10 mouse cellular contexts compared by ENCODE assay signal in genomic region chr10:103027931-103028252, GRCm38 (mm10). TPM values are rescaled to one million over a fixed set of nuclear protein-coding genes. Genes with fewer than 3 reads are reported as not detected.
DNase-seq lines count a peak whose midpoint lies in the region; ATAC-seq and TF ChIP-seq lines count a peak whose summit lies in the region.
"Had no signal": no experiment of that assay in that cellular context is flagged by ENCODE, and none has a peak within 500 bp of the region (broad histone marks: within the 10 kb centered on the region; RNA-seq: fewer than 3 reads in every experiment).

No protein-coding gene starts in this region.

- no peak overlapping the region for H3K27ac ChIP-seq in cerebellum, adult 2 months (ENCODE audit: insufficient read depth, low read length)
- no peak overlapping the region for H3K27ac ChIP-seq in limb, embryonic 14.5 days (replicated peaks; ENCODE audit: low read depth, low read length)
- no peak overlapping the region for H3K27ac ChIP-seq in stomach, embryonic 16.5 days (ENCODE audit: low read length)

- TF ChIP-seq CTCF in cerebellum, adult 2 months (IDR thresholded peaks at IDR 0.05; ENCODE audit: borderline replicate concordance, insufficient read depth, low read depth, low read length): no peak

- no peak for TF ChIP-seq POLR2A in cerebellum, adult 2 months (IDR thresholded peaks at IDR 0.05; ENCODE audit: borderline replicate concordance, insufficient read depth, low read length)
- no peak for TF ChIP-seq POLR2A in limb, embryonic 14.5 days (IDR thresholded peaks at IDR 0.05; ENCODE audit: borderline replicate concordance, extremely low read depth, insufficient read depth, insufficient read length)

- H3K9ac ChIP-seq in limb, embryonic 14.5 days (ENCODE audit: low read depth, low read length, severe bottlenecking): peak overlapping the region; percentile 41; the same call in 1 of the 2 replicates
- no peak overlapping the region for H3K9ac ChIP-seq in stomach, embryonic 16.5 days (ENCODE audit: low read length)

- no peak overlapping the region for H3K4me3 ChIP-seq in cerebellum, adult 2 months (replicated peaks; ENCODE audit: insufficient read depth, low read depth, low read length)
- H3K4me3 ChIP-seq in limb, embryonic 14.5 days (replicated peaks; ENCODE audit: low read length): peak overlapping the region; percentile 40
- peak overlapping the region; percentile 38 for H3K4me3 ChIP-seq in stomach, embryonic 16.5 days (replicated peaks; ENCODE audit: low read length)

- no peaks in the 10 kb centered on the region for H3K9me3 ChIP-seq in limb, embryonic 14.5 days (ENCODE audit: control insufficient read depth, low read length)
- no peaks in the 10 kb centered on the region for H3K9me3 ChIP-seq in stomach, embryonic 16.5 days (replicated peaks; ENCODE audit: control insufficient read depth, low read length)

- H3K4me2 ChIP-seq in limb, embryonic 14.5 days (replicated peaks; ENCODE audit: low read depth, low read length, severe bottlenecking): peak overlapping the region; percentile 52
- peak overlapping the region; percentile 54 for H3K4me2 ChIP-seq in stomach, embryonic 16.5 days (ENCODE audit: low read depth, low read length)

- H3K27me3 ChIP-seq in cerebellum, adult 2 months (ENCODE audit: control insufficient read depth, insufficient read depth, low read length): peaks cover 19% of the 10 kb centered on the region; the same call in 1 of the 2 replicates
- H3K27me3 ChIP-seq in limb, embryonic 14.5 days (ENCODE audit: control insufficient read depth, insufficient read depth, low read length): peaks cover 76% of the 10 kb centered on the region
- H3K27me3 ChIP-seq in stomach, embryonic 16.5 days (ENCODE audit: control insufficient read depth, insufficient read depth, low read length): peaks cover 70% of the 10 kb centered on the region

- DNase-seq in cerebellum, postnatal 14 days: peak; percentile 16 to 41
- DNase-seq in cerebellum, adult 2 months: no peak
- peak; percentile 5 for DNase-seq in right cerebral cortex, postnatal 25 days
- no peak for DNase-seq in right cerebral cortex, postnatal 36 days (ENCODE audit: low spot score in 2 of 2)
- DNase-seq in limb, embryonic 14.5 days (ENCODE audit: low spot score): no peak
- DNase-seq in frontal cortex, postnatal 25 days (ENCODE audit: low spot score in 2 of 2): no peak
- no peak for DNase-seq in adrenal gland, adult 18-20 months (ENCODE audit: low spot score in 2 of 2)

- no peaks in the 10 kb centered on the region for H3K36me3 ChIP-seq in limb, embryonic 14.5 days (ENCODE audit: control insufficient read depth, insufficient read depth, low read length)
- H3K36me3 ChIP-seq in stomach, embryonic 16.5 days (ENCODE audit: control insufficient read depth, insufficient read depth, low read length): no peaks in the 10 kb centered on the region

- ATAC-seq in limb, embryonic 14.5 days (ENCODE audit: low FRiP score, low read depth): peak; percentile 6; the same call in 1 of the 2 replicates
- ATAC-seq in stomach, embryonic 16.5 days (ENCODE audit: insufficient read depth, low FRiP score): 0 out of 2 replicates have a peak, but pooled peaks have one; percentile 37

- no peaks in the 10 kb centered on the region for H3K4me1 ChIP-seq in cerebellum, adult 2 months (ENCODE audit: control insufficient read depth, insufficient read depth, low read length)
- H3K4me1 ChIP-seq in limb, embryonic 14.5 days (ENCODE audit: control insufficient read depth, insufficient read depth, low read length): peaks cover 13% of the 10 kb centered on the region; the same call in 1 of the 2 replicates
- H3K4me1 ChIP-seq in stomach, embryonic 16.5 days (ENCODE audit: control insufficient read depth, insufficient read depth, low read length): peaks cover 3% of the 10 kb centered on the region; the same call in 1 of the 2 replicates

- under 1% methylated on average over 15 of the region's 15 CpGs for WGBS in cerebellum, adult 2 months
- WGBS in limb, embryonic 14.5 days: under 1% methylated on average over 15 of the region's 15 CpGs
- WGBS in stomach, embryonic 16.5 days: under 1% methylated on average over 15 of the region's 15 CpGs

RNA-seq across cellular contexts. Expression of gene Alx1, which starts 2.1 kb away (rescaled TPM):
- polyA plus RNA-seq in cerebellum, adult 2 months (2012; rRNA removed): not detected in 2 replicates
- 1.5 and 1.8 TPM in 2 replicates for polyA plus RNA-seq in limb, embryonic 14.5 days (2012; rRNA removed)
- 3.9 and 4.0 TPM in 2 replicates for polyA plus RNA-seq in limb, embryonic 14.5 days (2014; fragmentation: Nextera tagmentation; extraction: Ambion mirVana)
- polyA plus RNA-seq in stomach, embryonic 16.5 days (2015; fragmentation: Nextera tagmentation; extraction: Ambion mirVana): 0.10 and 0.15 TPM in 2 replicates
- not detected for total RNA-seq in adrenal gland, adult 18-20 months (2021)
- total RNA-seq: adrenal gland, postnatal 14 days; heart, adult 18-20 months had no signal

Comparison
In these comparisons a context has a peak if more than half of its experiments do, and no peak if none do; other contexts are left out.
1. DNase-seq: peak in cerebellum, postnatal 14 days (2 of 2) and right cerebral cortex, postnatal 25 days (single experiment); none in cerebellum, adult 2 months (0 of 2), right cerebral cortex, postnatal 36 days (0 of 2), limb, embryonic 14.5 days (single experiment), frontal cortex, postnatal 25 days (0 of 2) and adrenal gland, adult 18-20 months (0 of 2).